Comparison of ENCODE assay signal across 16 mouse cellular contexts in the genomic region with DNA sequence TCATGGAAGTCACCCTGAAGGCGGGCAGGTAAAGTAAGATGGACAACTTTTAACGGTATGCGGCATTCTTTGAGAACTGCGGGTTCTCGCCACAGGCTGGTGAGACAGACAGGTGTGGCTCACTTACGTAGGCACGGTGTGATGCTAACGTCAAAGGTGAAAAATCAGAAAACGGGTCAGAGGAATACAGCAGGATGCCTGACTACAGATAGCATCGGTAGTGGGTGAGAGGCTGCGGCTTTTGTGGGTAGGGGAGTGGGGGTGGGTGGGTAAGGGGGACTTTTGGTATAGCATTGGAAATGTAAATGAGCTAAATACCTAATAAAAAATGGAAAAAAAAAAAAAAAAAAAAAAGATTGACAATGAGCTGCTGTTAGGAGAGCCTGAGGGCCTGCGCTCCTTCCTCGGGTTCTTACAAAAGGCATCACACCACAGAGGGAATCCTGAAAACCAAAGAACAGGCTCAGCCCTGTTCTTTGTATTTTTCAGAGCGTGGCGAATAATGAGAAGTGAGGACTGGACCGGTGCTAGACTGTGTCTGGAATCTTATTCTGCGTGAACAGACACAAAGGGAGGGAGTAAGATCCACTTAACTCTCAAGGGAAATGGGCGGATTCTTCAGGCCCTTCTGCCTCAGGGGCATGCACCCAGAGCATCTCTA. TPM values are rescaled to one million over a fixed set of nuclear protein-coding genes. Genes with fewer than 3 reads are reported as not detected.
DNase-seq lines count a peak whose midpoint lies in the region; ATAC-seq and TF ChIP-seq lines count a peak whose summit lies in the region.
"Had no signal": no experiment of that assay in that cellular context is flagged by ENCODE, and none has a peak within 500 bp of the region (broad histone marks: within the 10 kb centered on the region; RNA-seq: fewer than 3 reads in every experiment).

No protein-coding gene starts in this region.

- intact Hi-C loops in heart, postnatal 25 days (cut with DNase I) = no loop called here

- H3K27me3 ChIP-seq in limb, embryonic 11.5 days (ENCODE audit: control insufficient read depth, insufficient read depth, low read length) = no peaks in the 10 kb centered on the region
- H3K27me3 ChIP-seq in limb, embryonic 10.5 days (ENCODE audit: low read depth, poor library complexity, severe bottlenecking) = no peaks in the 10 kb centered on the region
- H3K27me3 ChIP-seq in hindbrain, embryonic 12.5 days = no peaks in the 10 kb centered on the region
- H3K27me3 ChIP-seq in midbrain, embryonic 15.5 days (replicated peaks) = no peaks in the 10 kb centered on the region
- H3K27me3 ChIP-seq: embryonic facial prominence, embryonic 12.5 days had no signal

- H3K4me1 ChIP-seq in limb, embryonic 11.5 days (ENCODE audit: control insufficient read depth, insufficient read depth, low read length) = no peaks in the 10 kb centered on the region
- no peaks in the 10 kb centered on the region for H3K4me1 ChIP-seq in limb, embryonic 10.5 days
- no peaks in the 10 kb centered on the region for H3K4me1 ChIP-seq in hindbrain, embryonic 12.5 days
- H3K4me1 ChIP-seq in midbrain, embryonic 15.5 days = no peaks in the 10 kb centered on the region
- H3K4me1 ChIP-seq: embryonic facial prominence, embryonic 12.5 days had no signal

- no peaks in the 10 kb centered on the region for H3K36me3 ChIP-seq in limb, embryonic 11.5 days (ENCODE audit: control insufficient read depth, insufficient read depth, low read length)
- H3K36me3 ChIP-seq in limb, embryonic 10.5 days = no peaks in the 10 kb centered on the region
- H3K36me3 ChIP-seq in hindbrain, embryonic 12.5 days = no peaks in the 10 kb centered on the region
- no peaks in the 10 kb centered on the region for H3K36me3 ChIP-seq in midbrain, embryonic 15.5 days (replicated peaks)
- H3K36me3 ChIP-seq: embryonic facial prominence, embryonic 12.5 days had no signal

- 91% methylated on average over 18 of the region's 18 CpGs for WGBS in limb, embryonic 11.5 days
- 88% methylated on average over 18 of the region's 18 CpGs for WGBS in limb, embryonic 10.5 days
- 69% methylated on average over 18 of the region's 18 CpGs for WGBS in hindbrain, embryonic 12.5 days
- WGBS in midbrain, embryonic 15.5 days = 63% methylated on average over 18 of the region's 18 CpGs

- H3K9me3 ChIP-seq in limb, embryonic 11.5 days (ENCODE audit: control insufficient read depth, low read length) = no peaks in the 10 kb centered on the region
- H3K9me3 ChIP-seq in limb, embryonic 10.5 days (replicated peaks) = no peaks in the 10 kb centered on the region
- H3K9me3 ChIP-seq in hindbrain, embryonic 12.5 days (replicated peaks) = no peaks in the 10 kb centered on the region
- no peaks in the 10 kb centered on the region for H3K9me3 ChIP-seq in midbrain, embryonic 15.5 days
- H3K9me3 ChIP-seq: embryonic facial prominence, embryonic 12.5 days had no signal

- no peak overlapping the region for H3K4me2 ChIP-seq in limb, embryonic 11.5 days (ENCODE audit: low read depth, severe bottlenecking)
- H3K4me2 ChIP-seq in hindbrain, embryonic 12.5 days (replicated peaks) = no peak overlapping the region
- H3K4me2 ChIP-seq in midbrain, embryonic 15.5 days = no peak overlapping the region
- H3K4me2 ChIP-seq: embryonic facial prominence, embryonic 12.5 days had no signal

- DNase-seq in limb, embryonic 11.5 days (ENCODE audit: low spot score) = no peak
- no peak for DNase-seq in limb, embryonic 10.5 days (ENCODE audit: low spot score)
- peak; percentile 34 for DNase-seq in brain, embryonic 14.5 days (ENCODE audit: low read depth)
- DNase-seq in heart, postnatal 25 days (ENCODE audit: low spot score) = no peak
- no peak for DNase-seq in kidney, postnatal 14 days
- DNase-seq in testis, postnatal 14 days (ENCODE audit: low spot score) = no peak
- DNase-seq: cerebellum, adult 9-10 months; gastrocnemius, postnatal 36 days; kidney, postnatal 25 days; layer of hippocampus, postnatal 36 days; lung, adult 2 months; thymus, postnatal 14 days had no signal

- no peak overlapping the region for H3K9ac ChIP-seq in limb, embryonic 11.5 days (ENCODE audit: low read length)
- no peak overlapping the region for H3K9ac ChIP-seq in hindbrain, embryonic 12.5 days
- no peak overlapping the region for H3K9ac ChIP-seq in midbrain, embryonic 15.5 days
- H3K9ac ChIP-seq: embryonic facial prominence, embryonic 12.5 days had no signal

- no peak for TF ChIP-seq CTCF in brain, embryonic 14.5 days (IDR thresholded peaks at IDR 0.05; ENCODE audit: borderline replicate concordance, extremely low read depth, insufficient read depth, insufficient read length)

- H3K4me3 ChIP-seq in limb, embryonic 11.5 days (ENCODE audit: low read depth, low read length) = no peak overlapping the region
- H3K4me3 ChIP-seq in limb, embryonic 10.5 days = no peak overlapping the region
- no peak overlapping the region for H3K4me3 ChIP-seq in hindbrain, embryonic 12.5 days
- no peak overlapping the region for H3K4me3 ChIP-seq in midbrain, embryonic 15.5 days
- H3K4me3 ChIP-seq: embryonic facial prominence, embryonic 12.5 days had no signal

- peak; percentile 17; the same call in 1 of the 2 replicates for ATAC-seq in limb, embryonic 11.5 days (ENCODE audit: insufficient number of reproducible peaks, low FRiP score, low TSS enrichment, low read depth)
- peak; percentile 69 for ATAC-seq in hindbrain, embryonic 12.5 days (ENCODE audit: low FRiP score)
- ATAC-seq in midbrain, embryonic 15.5 days (replicated peaks) = peak; percentile 77

- H3K27ac ChIP-seq in limb, embryonic 11.5 days (replicated peaks; ENCODE audit: low read depth, low read length) = no peak overlapping the region
- H3K27ac ChIP-seq in limb, embryonic 10.5 days = no peak overlapping the region
- no peak overlapping the region for H3K27ac ChIP-seq in hindbrain, embryonic 12.5 days
- no peak overlapping the region for H3K27ac ChIP-seq in midbrain, embryonic 15.5 days
- H3K27ac ChIP-seq: embryonic facial prominence, embryonic 12.5 days; macrophage had no signal

- no peak for TF ChIP-seq POLR2A in brain, embryonic 14.5 days (IDR thresholded peaks at IDR 0.05; ENCODE audit: borderline replicate concordance, extremely low read depth, insufficient read depth, insufficient read length, poor library complexity, severe bottlenecking)

RNA-seq across cellular contexts. Expression of a gene that starts 49.0 kb away (rescaled TPM):
- 10.0 and 11.9 TPM in 2 replicates for polyA plus RNA-seq in limb, embryonic 11.5 days (2014; fragmentation: Nextera tagmentation; extraction: Ambion mirVana)
- 6.8 and 8.7 TPM in 2 replicates for polyA plus RNA-seq in limb, embryonic 10.5 days (2016; fragmentation: Nextera tagmentation; extraction: Ambion mirVana)
- polyA plus RNA-seq in brain, embryonic 14.5 days (2012; rRNA removed) = 1.0 and 1.4 TPM in 2 replicates
- 5.7 and 6.8 TPM in 2 replicates for polyA plus RNA-seq in hindbrain, embryonic 12.5 days (2016; fragmentation: Nextera tagmentation; extraction: Ambion mirVana)
- 0.74 and 0.96 TPM in 2 replicates for polyA plus RNA-seq in midbrain, embryonic 15.5 days (2015; fragmentation: Nextera tagmentation; extraction: Ambion mirVana)
- 1 to 10 TPM; 3.9 to 4.0 TPM for total RNA-seq in heart, postnatal 25 days (2021)

Comparison
In these comparisons a context has a peak if more than half of its experiments do, and no peak if none do; other contexts are left out.
1. ATAC-seq: peak in every context shown above with its lines; median percentile 77 in midbrain, embryonic 15.5 days; 69 in hindbrain, embryonic 12.5 days; 17 in limb, embryonic 11.5 days.